Comparison of ENCODE assay signal across 20 mouse cellular contexts in the genomic region with DNA sequence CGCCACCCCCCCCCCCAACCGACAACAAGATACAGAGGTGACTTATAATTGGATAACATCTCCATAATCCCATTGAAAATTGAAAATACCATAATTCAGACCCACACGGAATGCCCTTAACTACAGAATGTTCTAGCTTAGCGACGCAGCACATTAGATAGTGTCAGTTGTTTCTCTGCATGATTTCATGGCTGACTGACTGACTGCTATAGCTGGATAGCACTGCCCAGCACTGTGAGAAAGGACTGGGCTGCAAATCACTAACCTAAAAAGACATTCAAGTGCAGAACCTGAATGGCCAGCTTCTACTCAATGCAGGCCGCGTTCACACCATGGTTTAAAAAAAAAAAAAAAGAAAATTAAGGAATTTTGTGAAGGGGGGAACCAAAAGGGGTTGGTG.
"Had no signal": no experiment of that assay in that cellular context is flagged by ENCODE, and none has a peak within 500 bp of the region (broad histone marks: within the 10 kb centered on the region; RNA-seq: fewer than 3 reads in every experiment).

No protein-coding gene starts in this region.

- H3K27me3 ChIP-seq: heart, embryonic 13.5 days; heart, embryonic 15.5 days; hindbrain, embryonic 13.5 days; hindbrain, embryonic 15.5 days; limb, embryonic 13.5 days; limb, embryonic 15.5 days had no signal

- H3K27ac ChIP-seq: heart, embryonic 13.5 days; hindbrain, embryonic 13.5 days; hindbrain, embryonic 15.5 days; hindbrain, postnatal 0 days; kidney, postnatal 0 days; limb, embryonic 13.5 days; limb, embryonic 15.5 days; liver, embryonic 12.5 days; liver, embryonic 14.5 days had no signal

- H3K9ac ChIP-seq: heart, embryonic 13.5 days; heart, embryonic 15.5 days; hindbrain, embryonic 13.5 days; hindbrain, embryonic 15.5 days; limb, embryonic 13.5 days; limb, embryonic 15.5 days; liver, embryonic 12.5 days; liver, embryonic 14.5 days had no signal

- DNase-seq: gastrocnemius, postnatal 10 days; gastrocnemius, postnatal 25 days; heart, adult 18-20 months; kidney, adult 11 months; kidney, adult 2 months; kidney, adult 9 months; kidney, postnatal 36 days; layer of hippocampus, adult 9-11 months; layer of hippocampus, postnatal 36 days; left cerebral cortex, postnatal 4 days had no signal

- H3K4me3 ChIP-seq: heart, embryonic 13.5 days; heart, embryonic 15.5 days; hindbrain, embryonic 13.5 days; hindbrain, embryonic 15.5 days; limb, embryonic 13.5 days; limb, embryonic 15.5 days; liver, embryonic 12.5 days had no signal

- H3K36me3 ChIP-seq: heart, embryonic 13.5 days; heart, embryonic 15.5 days; hindbrain, embryonic 13.5 days; hindbrain, embryonic 15.5 days; limb, embryonic 13.5 days; limb, embryonic 15.5 days; liver, embryonic 12.5 days had no signal
